Mouse (Mus musculus) neural tube, embryonic 15.5 days (tissue): Measurements from ENCODE around the gene Pld3. TPM values are rescaled to one million over a fixed set of nuclear protein-coding genes. Genes with fewer than 3 reads are reported as not detected.

ENCODE experiments used
- ATAC-seq: fragments of 200-750 bp; cut with Nextera tagmentation; 2 replicates; pipeline ENCODE4 v1.8.0; 2017; ENCODE audit warnings: mild to moderate bottlenecking, moderate TSS enrichment, moderate library complexity; ENCODE audit not compliant: low FRiP score
- H3K27ac ChIP-seq: fragments of 300-500 bp; sonication (generic); replicated peaks from 2 replicates; pipeline ENCODE4 v1.5.1; 2015; ENCODE audit warnings: mild to moderate bottlenecking, inconsistent platforms
- H3K27me3 ChIP-seq: fragments of 300-500 bp; sonication (generic); replicated peaks from 2 replicates; pipeline ENCODE4 v1.6.1; 2015; ENCODE audit warnings: inconsistent platforms
- H3K36me3 ChIP-seq: fragments of 300-500 bp; sonication (generic); 2 replicates; pipeline ENCODE4 v1.6.1; 2015; ENCODE audit warnings: inconsistent platforms
- H3K4me1 ChIP-seq: fragments of 300-500 bp; sonication (generic); 2 replicates; pipeline ENCODE4 v1.6.1; 2015; ENCODE audit warnings: inconsistent platforms
- H3K4me2 ChIP-seq: fragments of 300-500 bp; sonication (generic); 2 replicates; pipeline ENCODE4 v1.6.1; 2015; ENCODE audit warnings: inconsistent platforms, mild to moderate bottlenecking, moderate library complexity
- H3K4me3 ChIP-seq: fragments of 300-500 bp; sonication (generic); replicated peaks from 2 replicates; pipeline ENCODE4 v1.5.1; 2015; ENCODE audit warnings: mild to moderate bottlenecking, inconsistent platforms
- H3K9ac ChIP-seq: fragments of 300-500 bp; sonication (generic); replicated peaks from 2 replicates; pipeline ENCODE4 v1.6.1; 2015; ENCODE audit warnings: mild to moderate bottlenecking, inconsistent platforms
- H3K9me3 ChIP-seq: fragments of 300-500 bp; sonication (generic); replicated peaks from 2 replicates; pipeline ENCODE4 v1.6.1; 2016; ENCODE audit warnings: inconsistent platforms
- WGBS: fragments of 180-500 bp; shearing (Covaris S2); methylation state at CpG from one replicate; pipeline ENCODE4 v1.1.7; 2015; ENCODE audit warnings: mixed read lengths; 5-methylcytosine and 5-hydroxymethylcytosine counted together
- polyA plus RNA-seq: library from polyadenylated mRNA; unstranded; fragments of >200 nt; fragmentation: Nextera tagmentation; extraction: Ambion mirVana; gene quantifications from 2 replicates; pipeline ENCODE4 v1.2.1, GENCODE M21; 2015

Pld3 gene
- polyA plus RNA-seq, 1 experiment from 2014 or later, result 191 TPM

GRCm38 (mm10) chr7:27587741-27588140, 34.7 kb upstream of the Pld3 start:
- WGBS, result 90% methylated on average over 2 of the region's 2 CpGs
- peaks cover 4% of the 10 kb centered on the region for H3K4me1 ChIP-seq

GRCm38 (mm10) chr7:27586861-27587260, 33.8 kb upstream of the Pld3 start:
- WGBS, result 87% methylated on average over 2 of the region's 2 CpGs
- ATAC-seq, result no peak

More at GRCm38 (mm10) chr7:27587741-27588140, 34.7 kb upstream of the Pld3 start:
- no peak for ATAC-seq
- no peak overlapping the region for H3K4me3 ChIP-seq
- H3K36me3 ChIP-seq, result peaks cover 24% of the 10 kb centered on the region
- no peak overlapping the region for H3K27ac ChIP-seq
- no peak overlapping the region for H3K4me2 ChIP-seq
- H3K27me3 ChIP-seq, result no peaks in the 10 kb centered on the region
- H3K9me3 ChIP-seq, result no peaks in the 10 kb centered on the region
- no peak overlapping the region for H3K9ac ChIP-seq

GRCm38 (mm10) chr7:27580380-27581174, 27.6 kb upstream of the Pld3 start:
- H3K9me3 ChIP-seq, result no peaks in the 10 kb centered on the region
- 91% methylated on average over 14 of the region's 14 CpGs for WGBS
- ATAC-seq, result no peak

More at GRCm38 (mm10) chr7:27586861-27587260, 33.8 kb upstream of the Pld3 start:
- Histone ChIP-seq H3K4me3 (no peak overlapping the region), H3K27me3 (no peaks in the 10 kb centered on the region), H3K4me2 (no peak overlapping the region), H3K9ac (no peak overlapping the region), H3K9me3 (no peaks in the 10 kb centered on the region), H3K27ac (no peak overlapping the region), H3K36me3 (peaks cover 33% of the 10 kb centered on the region), H3K4me1 (no peaks in the 10 kb centered on the region)

GRCm38 (mm10) chr7:27578465-27578864, 25.4 kb upstream of the Pld3 start:
- Histone ChIP-seq H3K27me3 (no peaks in the 10 kb centered on the region), H3K4me2 (no peak overlapping the region), H3K4me1 (no peaks in the 10 kb centered on the region), H3K9ac (no peak overlapping the region), H3K9me3 (no peaks in the 10 kb centered on the region), H3K36me3 (peaks cover 84% of the 10 kb centered on the region), H3K4me3 (no peak overlapping the region), H3K27ac (no peak overlapping the region)
- WGBS, result 90% methylated on average over 7 of the region's 7 CpGs
- no peak for ATAC-seq

More at GRCm38 (mm10) chr7:27580380-27581174, 27.6 kb upstream of the Pld3 start:
- Histone ChIP-seq H3K9ac (no peak overlapping the region), H3K27ac (no peak overlapping the region), H3K36me3 (peaks cover 83% of the 10 kb centered on the region), H3K4me2 (no peak overlapping the region), H3K4me1 (no peaks in the 10 kb centered on the region), H3K27me3 (no peaks in the 10 kb centered on the region), H3K4me3 (no peak overlapping the region)

- H3K9ac ChIP-seq, result no peak overlapping the region
- H3K4me2 ChIP-seq, result no peak overlapping the region
- H3K4me3 ChIP-seq, result no peak overlapping the region
- no peak overlapping the region for H3K27ac ChIP-seq
- H3K4me1 ChIP-seq, result no peaks in the 10 kb centered on the region
- WGBS, result 93% methylated on average over 6 of the region's 6 CpGs
- ATAC-seq, result no peak
- peaks cover 78% of the 10 kb centered on the region for H3K36me3 ChIP-seq
- H3K9me3 ChIP-seq, result no peaks in the 10 kb centered on the region
- H3K27me3 ChIP-seq, result no peaks in the 10 kb centered on the region
These were observed 24.6 kb upstream of the Pld3 start for GRCm38 (mm10) chr7:27577589-27577988.

- Histone ChIP-seq H3K27ac (no peak overlapping the region), H3K27me3 (no peaks in the 10 kb centered on the region), H3K36me3 (peaks cover 78% of the 10 kb centered on the region), H3K4me2 (no peak overlapping the region), H3K4me3 (no peak overlapping the region), H3K9me3 (no peaks in the 10 kb centered on the region), H3K9ac (no peak overlapping the region), H3K4me1 (no peaks in the 10 kb centered on the region)
- 68% methylated on average over 6 of the region's 6 CpGs for WGBS
- ATAC-seq, result no peak
These were observed 23.9 kb upstream of the Pld3 start for GRCm38 (mm10) chr7:27576914-27577313.

GRCm38 (mm10) chr7:27574124-27574880, 21.3 kb upstream of the Pld3 start:
- H3K9me3 ChIP-seq, result no peaks in the 10 kb centered on the region
- H3K4me2 ChIP-seq, result no peak overlapping the region
- no peak overlapping the region for H3K9ac ChIP-seq
- H3K27me3 ChIP-seq, result no peaks in the 10 kb centered on the region
- WGBS, result 93% methylated on average over 14 of the region's 14 CpGs
- no peak overlapping the region for H3K27ac ChIP-seq
- no peak overlapping the region for H3K4me3 ChIP-seq
- H3K4me1 ChIP-seq, result no peaks in the 10 kb centered on the region
- no peak for ATAC-seq
- peaks cover 73% of the 10 kb centered on the region for H3K36me3 ChIP-seq

- no peaks in the 10 kb centered on the region for H3K9me3 ChIP-seq
- H3K4me2 ChIP-seq, result no peak overlapping the region
- H3K4me3 ChIP-seq, result no peak overlapping the region
- 93% methylated on average over 4 of the region's 4 CpGs for WGBS
- no peaks in the 10 kb centered on the region for H3K4me1 ChIP-seq
- peaks cover 74% of the 10 kb centered on the region for H3K36me3 ChIP-seq
- no peaks in the 10 kb centered on the region for H3K27me3 ChIP-seq
- no peak overlapping the region for H3K27ac ChIP-seq
- no peak for ATAC-seq
- no peak overlapping the region for H3K9ac ChIP-seq
These were observed 19.1 kb upstream of the Pld3 start for GRCm38 (mm10) chr7:27572133-27572532.

GRCm38 (mm10) chr7:27569580-27570224, 16.7 kb upstream of the Pld3 start:
- H3K27ac ChIP-seq, result no peak overlapping the region
- peaks cover 74% of the 10 kb centered on the region for H3K36me3 ChIP-seq
- ATAC-seq, result no peak
- no peak overlapping the region for H3K4me2 ChIP-seq
- no peaks in the 10 kb centered on the region for H3K9me3 ChIP-seq
- H3K27me3 ChIP-seq, result no peaks in the 10 kb centered on the region
- 79% methylated on average over 5 of the region's 5 CpGs for WGBS
- no peak overlapping the region for H3K4me3 ChIP-seq
- H3K4me1 ChIP-seq, result no peaks in the 10 kb centered on the region
- no peak overlapping the region for H3K9ac ChIP-seq

GRCm38 (mm10) chr7:27560978-27561377, 8.0 kb upstream of the Pld3 start:
- no peaks in the 10 kb centered on the region for H3K27me3 ChIP-seq
- no peak for ATAC-seq
- H3K4me3 ChIP-seq, result no peak overlapping the region
- H3K9me3 ChIP-seq, result no peaks in the 10 kb centered on the region
- no peak overlapping the region for H3K9ac ChIP-seq
- 100% methylated on average over 1 of the region's 1 CpGs for WGBS
- H3K27ac ChIP-seq, result no peak overlapping the region
- H3K4me1 ChIP-seq, result 0 out of 2 replicates have a peak, but pooled peaks cover 6% of the 10 kb centered on the region
- H3K36me3 ChIP-seq, result peaks cover 70% of the 10 kb centered on the region
- no peak overlapping the region for H3K4me2 ChIP-seq

- 80% methylated on average over 8 of the region's 8 CpGs for WGBS
- peaks cover 66% of the 10 kb centered on the region for H3K36me3 ChIP-seq
These were observed 7.4 kb upstream of the Pld3 start for GRCm38 (mm10) chr7:27560291-27560887.

More at GRCm38 (mm10) chr7:27560291-27560887, 7.4 kb upstream of the Pld3 start:
- no peak overlapping the region for H3K27ac ChIP-seq
- H3K4me3 ChIP-seq, result no peak overlapping the region
- no peak overlapping the region for H3K4me2 ChIP-seq
- ATAC-seq, result no peak
- 0 out of 2 replicates have a peak, but pooled peaks cover 8% of the 10 kb centered on the region for H3K4me1 ChIP-seq
- no peak overlapping the region for H3K9ac ChIP-seq
- no peaks in the 10 kb centered on the region for H3K27me3 ChIP-seq
- H3K9me3 ChIP-seq, result no peaks in the 10 kb centered on the region
